ENCODE assay signal across 8 mouse cellular contexts in the genomic region with DNA sequence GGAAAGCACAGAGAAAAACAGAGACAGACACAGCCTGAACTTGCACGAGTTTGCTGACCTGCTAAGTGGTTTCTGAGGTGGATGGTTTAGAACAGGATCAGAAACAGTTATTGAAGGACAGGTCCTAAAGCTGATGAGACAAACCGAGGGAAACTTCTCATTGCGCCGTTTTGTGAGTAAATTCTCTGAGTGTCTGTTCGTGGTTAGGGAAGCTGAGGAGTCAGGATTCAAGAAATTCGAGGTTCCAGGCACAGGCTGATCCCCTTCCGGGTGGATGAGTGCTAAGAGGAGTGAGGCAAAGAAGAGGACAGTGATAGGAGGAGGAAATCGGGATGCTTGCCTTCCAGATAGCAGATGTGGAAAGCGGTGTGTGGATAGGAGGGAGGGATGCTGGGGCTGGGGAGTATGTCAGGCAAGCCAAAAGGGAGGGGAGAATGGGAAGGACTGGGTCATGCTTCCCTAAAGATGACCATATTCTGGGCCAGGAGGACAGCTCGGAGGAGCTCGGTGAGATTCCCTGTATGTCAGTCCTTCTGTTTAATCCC. TPM values are rescaled to one million over a fixed set of nuclear protein-coding genes. Genes with fewer than 3 reads are reported as not detected.
A peak's percentile ranks its signal among the peaks of the same experiment; 100 is the strongest.
DNase-seq lines count a peak whose midpoint lies in the region; ATAC-seq and TF ChIP-seq lines count a peak whose summit lies in the region.

No protein-coding gene starts in this region.

- peak overlapping the region; percentile 5; the same call in 1 of the 2 replicates for H3K9ac ChIP-seq in lung, embryonic 15.5 days
- H3K9ac ChIP-seq in embryonic facial prominence, embryonic 15.5 days, result no peak overlapping the region
- no peak overlapping the region for H3K9ac ChIP-seq in intestine, postnatal 0 days (ENCODE audit: low read depth, low read length)
- H3K9ac ChIP-seq in neural tube, embryonic 14.5 days (replicated peaks; ENCODE audit: low read depth, low read length), result peak overlapping the region; percentile 65; the same call in 1 of the 2 replicates

- peak overlapping the region; percentile 70 for H3K27ac ChIP-seq in lung, embryonic 15.5 days
- H3K27ac ChIP-seq in embryonic facial prominence, embryonic 15.5 days (replicated peaks), result peak overlapping the region; percentile 87; the same call in 1 of the 2 replicates
- no peak overlapping the region for H3K27ac ChIP-seq in intestine, postnatal 0 days (ENCODE audit: low read depth, low read length)
- H3K27ac ChIP-seq in neural tube, embryonic 14.5 days (ENCODE audit: low read depth, low read length), result no peak overlapping the region

- peak overlapping the region; percentile 97 for H3K4me2 ChIP-seq in lung, embryonic 15.5 days
- H3K4me2 ChIP-seq in embryonic facial prominence, embryonic 15.5 days (replicated peaks), result peak overlapping the region; percentile 99
- peak overlapping the region; percentile 92 for H3K4me2 ChIP-seq in intestine, postnatal 0 days (replicated peaks; ENCODE audit: low read depth)
- peak overlapping the region; percentile 96 for H3K4me2 ChIP-seq in neural tube, embryonic 14.5 days (ENCODE audit: low read depth, low read length)

- DNase-seq in lung, postnatal 25 days (ENCODE audit: low spot score), result no peak
- DNase-seq in right cerebral cortex, postnatal 25 days, result no peak
- DNase-seq in adrenal gland, postnatal 10 days, result no peak
- no peak for DNase-seq in thymus, postnatal 0 days (ENCODE audit: low spot score)

- no peaks in the 10 kb centered on the region for H3K27me3 ChIP-seq in lung, embryonic 15.5 days
- H3K27me3 ChIP-seq in embryonic facial prominence, embryonic 15.5 days, result no peaks in the 10 kb centered on the region
- no peaks in the 10 kb centered on the region for H3K27me3 ChIP-seq in intestine, postnatal 0 days (replicated peaks; ENCODE audit: control insufficient read depth, insufficient read depth, low read length)
- H3K27me3 ChIP-seq in neural tube, embryonic 14.5 days (ENCODE audit: control insufficient read depth, insufficient read depth, low read length), result no peaks in the 10 kb centered on the region

- no peak for TF ChIP-seq CTCF in intestine, postnatal 0 days (IDR thresholded peaks at IDR 0.05; ENCODE audit: low read depth)

- no peaks in the 10 kb centered on the region for H3K9me3 ChIP-seq in lung, embryonic 15.5 days
- no peaks in the 10 kb centered on the region for H3K9me3 ChIP-seq in embryonic facial prominence, embryonic 15.5 days (replicated peaks)
- H3K9me3 ChIP-seq in intestine, postnatal 0 days (ENCODE audit: control insufficient read depth), result no peaks in the 10 kb centered on the region
- no peaks in the 10 kb centered on the region for H3K9me3 ChIP-seq in neural tube, embryonic 14.5 days (ENCODE audit: control insufficient read depth, low read length)

- 25% methylated on average over 11 of the region's 11 CpGs for WGBS in lung, embryonic 15.5 days
- 15% methylated on average over 11 of the region's 11 CpGs for WGBS in embryonic facial prominence, embryonic 15.5 days
- 32% methylated on average over 11 of the region's 11 CpGs for WGBS in intestine, postnatal 0 days
- WGBS in neural tube, embryonic 14.5 days, result 36% methylated on average over 11 of the region's 11 CpGs

- H3K36me3 ChIP-seq in lung, embryonic 15.5 days, result no peaks in the 10 kb centered on the region
- no peaks in the 10 kb centered on the region for H3K36me3 ChIP-seq in embryonic facial prominence, embryonic 15.5 days
- 0 out of 2 replicates have a peak, but pooled peaks cover 6% of the 10 kb centered on the region for H3K36me3 ChIP-seq in intestine, postnatal 0 days (ENCODE audit: control insufficient read depth, insufficient read depth)
- H3K36me3 ChIP-seq in neural tube, embryonic 14.5 days (ENCODE audit: control insufficient read depth, insufficient read depth, low read length), result no peaks in the 10 kb centered on the region

- no peak for ATAC-seq in lung, embryonic 15.5 days (ENCODE audit: borderline replicate concordance, extremely low read depth, low FRiP score, low TSS enrichment)
- ATAC-seq in embryonic facial prominence, embryonic 15.5 days (ENCODE audit: insufficient number of reproducible peaks, low FRiP score, low TSS enrichment, low read depth), result no peak
- no peak for ATAC-seq in intestine, postnatal 0 days
- no peak for ATAC-seq in neural tube, embryonic 14.5 days (ENCODE audit: low read depth)

- H3K4me3 ChIP-seq in lung, embryonic 15.5 days, result peak overlapping the region; percentile 69
- H3K4me3 ChIP-seq in embryonic facial prominence, embryonic 15.5 days (replicated peaks), result peak overlapping the region; percentile 67
- peak overlapping the region; percentile 67 for H3K4me3 ChIP-seq in intestine, postnatal 0 days (ENCODE audit: low read depth, low read length)
- H3K4me3 ChIP-seq in neural tube, embryonic 14.5 days (ENCODE audit: low read depth, low read length), result peak overlapping the region; percentile 66

- H3K4me1 ChIP-seq in lung, embryonic 15.5 days, result peaks cover 72% of the 10 kb centered on the region
- H3K4me1 ChIP-seq in embryonic facial prominence, embryonic 15.5 days, result peaks cover 46% of the 10 kb centered on the region
- no peaks in the 10 kb centered on the region; the same call in 1 of the 2 replicates for H3K4me1 ChIP-seq in intestine, postnatal 0 days (replicated peaks; ENCODE audit: control insufficient read depth, insufficient read depth, low read length)
- peaks cover 6% of the 10 kb centered on the region; the same call in 1 of the 2 replicates for H3K4me1 ChIP-seq in neural tube, embryonic 14.5 days (ENCODE audit: control insufficient read depth, insufficient read depth, low read length)

RNA-seq across cellular contexts. Expression of a gene that starts 0.8 kb away (rescaled TPM):
- polyA plus RNA-seq in lung, embryonic 15.5 days (2015; fragmentation: Nextera tagmentation; extraction: Ambion mirVana), result 12.0 and 14.1 TPM in 2 replicates
- polyA plus RNA-seq in embryonic facial prominence, embryonic 15.5 days (2015; fragmentation: Nextera tagmentation; extraction: Ambion mirVana), result 11.0 TPM in 2 replicates
- 6.5 and 6.6 TPM in 2 replicates for polyA plus RNA-seq in intestine, postnatal 0 days (2015; fragmentation: Nextera tagmentation; extraction: Ambion mirVana)
- polyA plus RNA-seq in neural tube, embryonic 14.5 days (2014; fragmentation: Nextera tagmentation; extraction: Ambion mirVana), result 16.7 and 17.4 TPM in 2 replicates
- total RNA-seq in adrenal gland, postnatal 10 days (2021), result 10 to 100 TPM; 10.8 to 11.2 TPM
- 5.2 and 6.7 TPM in 2 replicates for polyA plus RNA-seq in thymus, postnatal 0 days (2015; fragmentation: Nextera tagmentation; extraction: Ambion mirVana)

RNA-seq across cellular contexts. Expression of a gene that starts 12.6 kb away (rescaled TPM):
- 142 and 147 TPM in 2 replicates for polyA plus RNA-seq in lung, embryonic 15.5 days (2015; fragmentation: Nextera tagmentation; extraction: Ambion mirVana)
- polyA plus RNA-seq in embryonic facial prominence, embryonic 15.5 days (2015; fragmentation: Nextera tagmentation; extraction: Ambion mirVana), result 144 and 167 TPM in 2 replicates
- polyA plus RNA-seq in intestine, postnatal 0 days (2015; fragmentation: Nextera tagmentation; extraction: Ambion mirVana), result 49.9 and 51.9 TPM in 2 replicates
- polyA plus RNA-seq in neural tube, embryonic 14.5 days (2014; fragmentation: Nextera tagmentation; extraction: Ambion mirVana), result 85.3 and 102 TPM in 2 replicates
- 100 to 1,000 TPM; 105 to 119 TPM for total RNA-seq in adrenal gland, postnatal 10 days (2021)
- 104 and 116 TPM in 2 replicates for polyA plus RNA-seq in thymus, postnatal 0 days (2015; fragmentation: Nextera tagmentation; extraction: Ambion mirVana)

RNA-seq across cellular contexts. Expression of a gene that starts 31.4 kb away (rescaled TPM):
- 3.2 and 3.6 TPM in 2 replicates for polyA plus RNA-seq in lung, embryonic 15.5 days (2015; fragmentation: Nextera tagmentation; extraction: Ambion mirVana)
- 3.4 and 3.6 TPM in 2 replicates for polyA plus RNA-seq in embryonic facial prominence, embryonic 15.5 days (2015; fragmentation: Nextera tagmentation; extraction: Ambion mirVana)
- 1.0 and 1.2 TPM in 2 replicates for polyA plus RNA-seq in intestine, postnatal 0 days (2015; fragmentation: Nextera tagmentation; extraction: Ambion mirVana)
- polyA plus RNA-seq in neural tube, embryonic 14.5 days (2014; fragmentation: Nextera tagmentation; extraction: Ambion mirVana), result 11.4 and 12.8 TPM in 2 replicates
- total RNA-seq in adrenal gland, postnatal 10 days (2021), result 1 to 10 TPM; 1.6 to 1.9 TPM
- 3.3 and 4.1 TPM in 2 replicates for polyA plus RNA-seq in thymus, postnatal 0 days (2015; fragmentation: Nextera tagmentation; extraction: Ambion mirVana)

RNA-seq across cellular contexts. Expression of a gene that starts 38.6 kb away (rescaled TPM):
- polyA plus RNA-seq in lung, embryonic 15.5 days (2015; fragmentation: Nextera tagmentation; extraction: Ambion mirVana), result 72.3 and 75.3 TPM in 2 replicates
- polyA plus RNA-seq in embryonic facial prominence, embryonic 15.5 days (2015; fragmentation: Nextera tagmentation; extraction: Ambion mirVana), result 59.6 and 65.4 TPM in 2 replicates
- 23.5 and 23.9 TPM in 2 replicates for polyA plus RNA-seq in intestine, postnatal 0 days (2015; fragmentation: Nextera tagmentation; extraction: Ambion mirVana)
- 18.0 and 21.6 TPM in 2 replicates for polyA plus RNA-seq in neural tube, embryonic 14.5 days (2014; fragmentation: Nextera tagmentation; extraction: Ambion mirVana)
- total RNA-seq in adrenal gland, postnatal 10 days (2021), result 10 to 100 TPM; 21.3 to 28.0 TPM
- 61.4 and 71.4 TPM in 2 replicates for polyA plus RNA-seq in thymus, postnatal 0 days (2015; fragmentation: Nextera tagmentation; extraction: Ambion mirVana)

RNA-seq across cellular contexts. Expression of a gene that starts 47.8 kb away (rescaled TPM):
- 4.2 and 5.6 TPM in 2 replicates for polyA plus RNA-seq in lung, embryonic 15.5 days (2015; fragmentation: Nextera tagmentation; extraction: Ambion mirVana)
- 5.9 and 7.5 TPM in 2 replicates for polyA plus RNA-seq in embryonic facial prominence, embryonic 15.5 days (2015; fragmentation: Nextera tagmentation; extraction: Ambion mirVana)
- 3.8 and 4.0 TPM in 2 replicates for polyA plus RNA-seq in intestine, postnatal 0 days (2015; fragmentation: Nextera tagmentation; extraction: Ambion mirVana)
- 0.59 and 1.3 TPM in 2 replicates for polyA plus RNA-seq in neural tube, embryonic 14.5 days (2014; fragmentation: Nextera tagmentation; extraction: Ambion mirVana)
- 10 to 100 TPM; 13.4 to 14.2 TPM for total RNA-seq in adrenal gland, postnatal 10 days (2021)
- 11.4 and 14.6 TPM in 2 replicates for polyA plus RNA-seq in thymus, postnatal 0 days (2015; fragmentation: Nextera tagmentation; extraction: Ambion mirVana)

Comparison
In these comparisons a context has a peak if more than half of its experiments do, and no peak if none do; other contexts are left out.
1. H3K27ac ChIP-seq: peak in lung, embryonic 15.5 days (single experiment) and embryonic facial prominence, embryonic 15.5 days (single experiment); none in intestine, postnatal 0 days (single experiment) and neural tube, embryonic 14.5 days (single experiment).
2. H3K9ac ChIP-seq: peak in lung, embryonic 15.5 days (single experiment) and neural tube, embryonic 14.5 days (single experiment); none in embryonic facial prominence, embryonic 15.5 days (single experiment) and intestine, postnatal 0 days (single experiment).
3. Peak in every context shown above with its lines, with median percentiles within 50 percentile points of each other: H3K4me2 ChIP-seq and H3K4me3 ChIP-seq.